Comparison of ENCODE assay signal across 21 mouse cellular contexts in genomic region chr12:66156980-66157629, GRCm38 (mm10).
DNase-seq lines count a peak whose midpoint lies in the region; ATAC-seq and TF ChIP-seq lines count a peak whose summit lies in the region.
"Had no signal": no experiment of that assay in that cellular context is flagged by ENCODE, and none has a peak within 500 bp of the region (broad histone marks: within the 10 kb centered on the region; RNA-seq: fewer than 3 reads in every experiment).

No protein-coding gene starts in this region.

- H3K36me3 ChIP-seq in forebrain, embryonic 14.5 days (ENCODE audit: control insufficient read depth, insufficient read depth, low read length) = no peaks in the 10 kb centered on the region
- H3K36me3 ChIP-seq: heart, embryonic 15.5 days; neural tube, embryonic 15.5 days; stomach, embryonic 15.5 days had no signal

- peaks cover 2% of the 10 kb centered on the region; the same call in 1 of the 2 replicates for H3K4me1 ChIP-seq in cortical plate, adult 2 months (ENCODE audit: control insufficient read depth, insufficient read depth, low read length)
- H3K4me1 ChIP-seq in forebrain, embryonic 14.5 days (ENCODE audit: control insufficient read depth, insufficient read depth, low read length) = no peaks in the 10 kb centered on the region
- H3K4me1 ChIP-seq: heart, embryonic 15.5 days; neural tube, embryonic 15.5 days; stomach, embryonic 15.5 days had no signal

- no peaks in the 10 kb centered on the region for H3K9me3 ChIP-seq in forebrain, embryonic 14.5 days (replicated peaks; ENCODE audit: control insufficient read depth, low read length)
- H3K9me3 ChIP-seq: heart, embryonic 15.5 days; neural tube, embryonic 15.5 days; stomach, embryonic 15.5 days had no signal

- DNase-seq in left cerebral cortex, adult 11 months (ENCODE audit: low spot score) = peak; percentile 3
- DNase-seq in left cerebral cortex, adult 8-10 months (ENCODE audit: low spot score in 2 of 2) = no peak
- DNase-seq in 3T3-L1 (ENCODE audit: low read depth, low spot score) (peak; percentile 19), MN1 (ENCODE audit: low spot score) (no peak), liver (no peak)
- DNase-seq in forebrain, embryonic 14.5 days (ENCODE audit: low spot score) = peak; percentile 22
- DNase-seq in urinary bladder, adult 2 months (ENCODE audit: low spot score) = no peak
- DNase-seq: B cell, adult 2 months; cerebellum, adult 9-10 months; gastrocnemius, postnatal 36 days; lung, adult 2 months; lung, postnatal 36 days; right cerebral cortex, postnatal 25 days had no signal

- no peak for TF ChIP-seq CTCF in cortical plate, adult 2 months (IDR thresholded peaks at IDR 0.05; ENCODE audit: extremely low read depth, insufficient read depth, low read length)

- H3K9ac ChIP-seq in forebrain, embryonic 14.5 days (ENCODE audit: low read length) = no peak overlapping the region
- H3K9ac ChIP-seq: heart, embryonic 15.5 days; neural tube, embryonic 15.5 days; stomach, embryonic 15.5 days had no signal

- peak; percentile 54; the same call in 1 of the 2 replicates for ATAC-seq in forebrain, embryonic 14.5 days
- ATAC-seq: hindbrain, embryonic 16.5 days; intestine, postnatal 0 days had no signal

- H3K4me2 ChIP-seq in forebrain, embryonic 14.5 days (ENCODE audit: low read length) = no peak overlapping the region; the same call in 1 of the 2 replicates
- H3K4me2 ChIP-seq: heart, embryonic 15.5 days; liver, embryonic 11.5 days; neural tube, embryonic 15.5 days; stomach, embryonic 15.5 days had no signal

- no peak overlapping the region for H3K4me3 ChIP-seq in cortical plate, adult 2 months (ENCODE audit: insufficient read depth, low read length)
- H3K4me3 ChIP-seq in forebrain, embryonic 14.5 days (ENCODE audit: low read depth, low read length) = no peak overlapping the region
- H3K4me3 ChIP-seq: heart, embryonic 15.5 days; neural tube, embryonic 15.5 days; stomach, embryonic 15.5 days had no signal

- TF ChIP-seq POLR2A in cortical plate, adult 2 months (IDR thresholded peaks at IDR 0.05; ENCODE audit: extremely low read depth, insufficient read depth, low read length) = no peak

- 0 out of 2 replicates have a peak overlapping the region, but pooled peaks have one; percentile 40 for H3K27ac ChIP-seq in cortical plate, adult 2 months (ENCODE audit: insufficient read depth, low read length)
- no peak overlapping the region for H3K27ac ChIP-seq in forebrain, embryonic 14.5 days (ENCODE audit: low read depth, low read length)
- H3K27ac ChIP-seq: heart, embryonic 15.5 days; kidney, postnatal 0 days; neural tube, embryonic 15.5 days; stomach, embryonic 15.5 days had no signal

- no peaks in the 10 kb centered on the region for H3K27me3 ChIP-seq in forebrain, embryonic 14.5 days (replicated peaks; ENCODE audit: control insufficient read depth, insufficient read depth, low read length)
- H3K27me3 ChIP-seq: heart, embryonic 15.5 days; neural tube, embryonic 15.5 days; stomach, embryonic 15.5 days had no signal

- 19% methylated on average over 3 of the region's 3 CpGs for WGBS in forebrain, embryonic 14.5 days

Comparison
In these comparisons a context has a peak if more than half of its experiments do, and no peak if none do; other contexts are left out.
1. DNase-seq: peak in left cerebral cortex, adult 11 months (single experiment), 3T3-L1 (single experiment) and forebrain, embryonic 14.5 days (single experiment); none in left cerebral cortex, adult 8-10 months (0 of 2), urinary bladder, adult 2 months (single experiment), MN1 (single experiment) and liver (single experiment).